Mouse (Mus musculus) embryo, embryonic 11.5 days (tissue): ENCODE measurements around the gene Stk39.
A peak's percentile ranks its signal among the peaks of the same experiment; 100 is the strongest.

Experiments
- DNase-seq: peaks from one replicate; pipeline ENCODE4 v3.0.0-alpha.2; 2012; ENCODE audit warnings: low read depth, low spot score

Stk39 gene

GRCm38 (mm10) chr2:68345269-68345668, 126.8 kb downstream of the Stk39 start:
- DNase-seq, result no peak

GRCm38 (mm10) chr2:68343751-68344150, 128.3 kb downstream of the Stk39 start:
- no peak for DNase-seq

GRCm38 (mm10) chr2:68342122-68342646, 129.9 kb downstream of the Stk39 start:
- no peak for DNase-seq

GRCm38 (mm10) chr2:68336913-68337312, 135.2 kb downstream of the Stk39 start:
- DNase-seq, result no peak

- DNase-seq, result no peak
Observed at GRCm38 (mm10) chr2:68334945-68335344, 137.1 kb downstream of the Stk39 start.

GRCm38 (mm10) chr2:68325306-68325705, 146.8 kb downstream of the Stk39 start:
- no peak for DNase-seq

GRCm38 (mm10) chr2:68321230-68321629, 150.8 kb downstream of the Stk39 start:
- no peak for DNase-seq

- no peak for DNase-seq
Observed at GRCm38 (mm10) chr2:68320670-68321069, 151.4 kb downstream of the Stk39 start.

- no peak for DNase-seq
Observed at GRCm38 (mm10) chr2:68318452-68318851, 153.6 kb downstream of the Stk39 start.

GRCm38 (mm10) chr2:68317895-68318294, 154.2 kb downstream of the Stk39 start:
- no peak for DNase-seq

- DNase-seq, result no peak
Observed at GRCm38 (mm10) chr2:68317452-68317851, 154.6 kb downstream of the Stk39 start.

GRCm38 (mm10) chr2:68315258-68315657, 156.8 kb downstream of the Stk39 start:
- no peak for DNase-seq

GRCm38 (mm10) chr2:68310121-68310520, 161.9 kb downstream of the Stk39 start:
- DNase-seq, result peak; percentile 34

- DNase-seq, result no peak
Observed at GRCm38 (mm10) chr2:68306519-68306918, 165.5 kb downstream of the Stk39 start.

- no peak for DNase-seq
Observed at GRCm38 (mm10) chr2:68304771-68305460, 167.2 kb downstream of the Stk39 start.

- no peak for DNase-seq
Observed at GRCm38 (mm10) chr2:68301811-68302542, 170.1 kb downstream of the Stk39 start.

GRCm38 (mm10) chr2:68298356-68298755, 173.7 kb downstream of the Stk39 start:
- no peak for DNase-seq

- DNase-seq, result no peak
Observed at GRCm38 (mm10) chr2:68297955-68298354, 174.1 kb downstream of the Stk39 start.

GRCm38 (mm10) chr2:68296743-68297142, 175.3 kb downstream of the Stk39 start:
- DNase-seq, result no peak

- peak; percentile 36 for DNase-seq
Observed at GRCm38 (mm10) chr2:68292539-68293320, 179.3 kb downstream of the Stk39 start.

GRCm38 (mm10) chr2:68291895-68292294, 180.2 kb downstream of the Stk39 start:
- no peak for DNase-seq

GRCm38 (mm10) chr2:68289961-68290360, 182.1 kb downstream of the Stk39 start:
- no peak for DNase-seq
